Mouse (Mus musculus) embryonic fibroblast, embryonic 13.5 days (primary cell): Measurements from ENCODE around the gene Fchsd2.

Experiments
- CTCF ChIP-seq: IDR thresholded peaks from 2 replicates; pipeline ENCODE4 v1.5.1; 2011; ENCODE audit warnings: mild to moderate bottlenecking, control low read depth, low read length, moderate library complexity, borderline replicate concordance; ENCODE audit not compliant: insufficient read depth
- POLR2A ChIP-seq: IDR thresholded peaks from 2 replicates; pipeline ENCODE4 v1.6.1; 2011; ENCODE audit warnings: low read depth, mild to moderate bottlenecking, control low read depth, low read length, moderate library complexity

DNA sequence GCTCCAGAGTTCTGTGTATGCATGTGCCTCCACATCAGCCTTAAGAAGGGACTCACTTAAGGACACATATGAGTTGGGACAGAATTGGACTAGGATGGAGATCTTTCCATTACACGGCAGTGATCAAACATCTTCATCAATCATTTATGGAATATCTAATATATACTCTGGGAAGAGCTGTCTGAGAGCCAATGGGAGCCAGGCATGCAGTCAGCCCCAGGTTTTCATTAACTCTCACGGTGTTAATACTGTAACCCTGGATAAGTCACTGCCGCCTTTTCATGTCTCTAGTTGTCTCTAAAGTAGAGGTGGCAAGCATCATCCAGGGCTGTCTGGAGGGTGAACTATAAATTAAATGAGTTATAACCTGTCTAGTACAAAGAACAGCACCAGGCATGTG is 220.4 kb downstream of the Fchsd2 start:
- no peak for TF ChIP-seq POLR2A
- no peak for TF ChIP-seq CTCF
